Mouse (Mus musculus): ENCODE results near the gene Exosc8.

DNA sequence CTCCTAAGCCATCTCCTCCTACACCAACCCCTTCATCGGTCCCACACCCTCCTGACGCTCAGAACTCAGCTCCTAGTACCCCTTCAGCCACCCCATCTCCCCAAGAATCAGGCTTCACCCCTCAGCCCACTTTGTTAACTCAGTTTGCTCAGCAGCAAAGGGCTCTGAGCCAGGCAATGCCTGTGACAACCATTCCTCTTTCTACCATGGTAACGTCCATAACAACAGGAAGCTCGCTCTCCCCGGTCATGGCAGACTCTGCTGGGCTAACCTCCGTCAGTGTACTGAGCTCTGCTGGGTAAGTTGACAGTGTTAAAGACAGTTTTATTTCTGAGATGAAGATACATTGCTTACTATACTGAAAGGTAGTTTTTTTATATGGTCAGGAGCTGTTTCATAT, 17.8 kb downstream of the Exosc8 start:
- TF ChIP-seq MYOG (IDR thresholded peaks at IDR 0.05; ENCODE audit: control insufficient read depth, extremely low read depth, insufficient read length), result no peak
- no peak for TF ChIP-seq CEBPB (IDR thresholded peaks at IDR 0.05; ENCODE audit: low read depth)
- TF ChIP-seq MAX (IDR thresholded peaks at IDR 0.05), result no peak
- TF ChIP-seq CTCF (IDR thresholded peaks at IDR 0.05; ENCODE audit: control insufficient read depth, insufficient read depth, insufficient read length), result no peak
- no peak for TF ChIP-seq USF1 (IDR thresholded peaks at IDR 0.05; ENCODE audit: low read depth)
